Mouse (Mus musculus) limb, embryonic 10.5 days (tissue): ENCODE measurements at regions not wholly inside any gene's neighbourhood (a gene's known extent, or its start where the extent isn't known, plus 50 kb on each side); places are given as distances from the start of the nearest gene placed in this dataset.

Experiments used
- DNase-seq: peaks from one replicate; pipeline ENCODE4 v3.0.0-alpha.2; 2017; ENCODE audit warnings: low spot score
- H3K27ac ChIP-seq: fragments of 300-500 bp; sonication (generic); 2 replicates; pipeline ENCODE4 v1.5.1; 2016; ENCODE audit warnings: mild to moderate bottlenecking
- H3K27me3 ChIP-seq: fragments of 300-500 bp; sonication (generic); 2 replicates; pipeline ENCODE4 v1.6.1; 2016; ENCODE audit warnings: low read depth, mild to moderate bottlenecking; ENCODE audit not compliant: poor library complexity, severe bottlenecking
- H3K36me3 ChIP-seq: fragments of 300-500 bp; sonication (generic); 2 replicates; pipeline ENCODE4 v1.6.1; 2016; ENCODE audit warnings: mild to moderate bottlenecking, moderate library complexity
- H3K4me1 ChIP-seq: fragments of 300-500 bp; sonication (generic); 2 replicates; pipeline ENCODE4 v1.6.1; 2016
- H3K4me3 ChIP-seq: fragments of 300-500 bp; sonication (generic); 2 replicates; pipeline ENCODE4 v1.5.1; 2016; ENCODE audit warnings: mild to moderate bottlenecking, moderate library complexity
- H3K9me3 ChIP-seq: fragments of 300-500 bp; sonication (generic); replicated peaks from 2 replicates; pipeline ENCODE4 v1.6.1; 2016; ENCODE audit warnings: mild to moderate bottlenecking
- WGBS: fragments of 180-500 bp; shearing (Covaris S2); methylation state at CpG from one replicate; pipeline ENCODE4 v1.1.7; 2016; 5-methylcytosine and 5-hydroxymethylcytosine counted together

- DNase-seq: no peak
- H3K27me3 ChIP-seq: peaks cover 94% of the 10 kb centered on the region
- 90% methylated on average over 2 of the region's 2 CpGs for WGBS
- H3K4me3 ChIP-seq: no peak overlapping the region
- H3K9me3 ChIP-seq: no peaks in the 10 kb centered on the region
- no peaks in the 10 kb centered on the region for H3K4me1 ChIP-seq
- no peaks in the 10 kb centered on the region for H3K36me3 ChIP-seq
- H3K27ac ChIP-seq: no peak overlapping the region
Measured at GRCm38 (mm10) chrX:166933766-166934165, 275.3 kb downstream of the Tmsb4x start.

- no peak for DNase-seq
- H3K4me3 ChIP-seq: no peak overlapping the region
Measured at GRCm38 (mm10) chrX:166932472-166932871, 276.6 kb downstream of the Tmsb4x start.

GRCm38 (mm10) chrX:166931048-166931447, 278.1 kb downstream of the Tmsb4x start:
- H3K27ac ChIP-seq: no peak overlapping the region
- no peak overlapping the region for H3K4me3 ChIP-seq
- H3K36me3 ChIP-seq: no peaks in the 10 kb centered on the region
- H3K4me1 ChIP-seq: no peaks in the 10 kb centered on the region
- no peaks in the 10 kb centered on the region for H3K9me3 ChIP-seq
- no peak for DNase-seq
- 57% methylated on average over 4 of the region's 4 CpGs for WGBS
- peaks cover 76% of the 10 kb centered on the region for H3K27me3 ChIP-seq

More at GRCm38 (mm10) chrX:166932472-166932871, 276.6 kb downstream of the Tmsb4x start:
- H3K27ac ChIP-seq: no peak overlapping the region
- H3K36me3 ChIP-seq: no peaks in the 10 kb centered on the region
- no peaks in the 10 kb centered on the region for H3K9me3 ChIP-seq
- peaks cover 81% of the 10 kb centered on the region for H3K27me3 ChIP-seq
- no peaks in the 10 kb centered on the region for H3K4me1 ChIP-seq

- DNase-seq: no peak
Measured at GRCm38 (mm10) chrX:166929716-166930420, 279.2 kb downstream of the Tmsb4x start.

GRCm38 (mm10) chrX:166915356-166915953, 293.7 kb downstream of the Tmsb4x start:
- WGBS: 72% methylated on average over 2 of the region's 2 CpGs
- H3K4me1 ChIP-seq: no peaks in the 10 kb centered on the region
- H3K36me3 ChIP-seq: no peaks in the 10 kb centered on the region
- H3K27ac ChIP-seq: no peak overlapping the region
- H3K4me3 ChIP-seq: no peak overlapping the region
- DNase-seq: no peak
- no peaks in the 10 kb centered on the region for H3K9me3 ChIP-seq
- peaks cover 97% of the 10 kb centered on the region for H3K27me3 ChIP-seq

More at GRCm38 (mm10) chrX:166929716-166930420, 279.2 kb downstream of the Tmsb4x start:
- 46% methylated on average over 6 of the region's 6 CpGs for WGBS
- no peaks in the 10 kb centered on the region for H3K4me1 ChIP-seq
- no peak overlapping the region for H3K4me3 ChIP-seq
- H3K9me3 ChIP-seq: no peaks in the 10 kb centered on the region
- peaks cover 79% of the 10 kb centered on the region for H3K27me3 ChIP-seq
- H3K36me3 ChIP-seq: no peaks in the 10 kb centered on the region
- no peak overlapping the region for H3K27ac ChIP-seq

GRCm38 (mm10) chrX:166906602-166907001, 302.5 kb downstream of the Tmsb4x start:
- Histone ChIP-seq H3K9me3 (no peaks in the 10 kb centered on the region), H3K27ac (no peak overlapping the region), H3K36me3 (no peaks in the 10 kb centered on the region), H3K4me3 (no peak overlapping the region), H3K4me1 (no peaks in the 10 kb centered on the region), H3K27me3 (peaks cover 80% of the 10 kb centered on the region)
- no peak for DNase-seq
- 79% methylated on average over 6 of the region's 6 CpGs for WGBS

GRCm38 (mm10) chrX:166900761-166901160, 308.4 kb downstream of the Tmsb4x start:
- Histone ChIP-seq H3K4me3 (no peak overlapping the region), H3K4me1 (no peaks in the 10 kb centered on the region), H3K27me3 (peaks cover 88% of the 10 kb centered on the region), H3K36me3 (no peaks in the 10 kb centered on the region), H3K9me3 (no peaks in the 10 kb centered on the region), H3K27ac (no peak overlapping the region)
- no peak for DNase-seq
- 81% methylated on average over 6 of the region's 6 CpGs for WGBS

- WGBS: 70% methylated on average over 2 of the region's 2 CpGs
- no peaks in the 10 kb centered on the region for H3K36me3 ChIP-seq
- H3K9me3 ChIP-seq: no peaks in the 10 kb centered on the region
- no peak for DNase-seq
- peaks cover 94% of the 10 kb centered on the region for H3K27me3 ChIP-seq
- no peak overlapping the region for H3K27ac ChIP-seq
- H3K4me1 ChIP-seq: no peaks in the 10 kb centered on the region
- no peak overlapping the region for H3K4me3 ChIP-seq
Measured at GRCm38 (mm10) chrX:166895199-166895598, 309.7 kb upstream of the Egfl6 start.

- Histone ChIP-seq H3K4me1 (no peaks in the 10 kb centered on the region), H3K4me3 (no peak overlapping the region), H3K9me3 (no peaks in the 10 kb centered on the region), H3K36me3 (no peaks in the 10 kb centered on the region), H3K27me3 (peaks cover 94% of the 10 kb centered on the region), H3K27ac (no peak overlapping the region)
- DNase-seq: no peak
Measured at GRCm38 (mm10) chrX:166886417-166886816, 300.9 kb upstream of the Egfl6 start.

- 91% methylated on average over 5 of the region's 5 CpGs for WGBS
- H3K9me3 ChIP-seq: no peaks in the 10 kb centered on the region
- H3K36me3 ChIP-seq: no peaks in the 10 kb centered on the region
- H3K27me3 ChIP-seq: peaks cover 90% of the 10 kb centered on the region
- no peak for DNase-seq
- no peaks in the 10 kb centered on the region for H3K4me1 ChIP-seq
- no peak overlapping the region for H3K4me3 ChIP-seq
- H3K27ac ChIP-seq: no peak overlapping the region
Measured at GRCm38 (mm10) chrX:166869515-166869914, 284.0 kb upstream of the Egfl6 start.

- no peak overlapping the region for H3K27ac ChIP-seq
- H3K4me3 ChIP-seq: no peak overlapping the region
- H3K27me3 ChIP-seq: peaks cover 88% of the 10 kb centered on the region
- H3K36me3 ChIP-seq: no peaks in the 10 kb centered on the region
- no peak for DNase-seq
- H3K4me1 ChIP-seq: no peaks in the 10 kb centered on the region
- no peaks in the 10 kb centered on the region for H3K9me3 ChIP-seq
- 87% methylated on average over 2 of the region's 2 CpGs for WGBS
Measured at GRCm38 (mm10) chrX:166867692-166868091, 282.2 kb upstream of the Egfl6 start.
